Mouse (Mus musculus) mature B cell (primary cell): ENCODE measurements around the gene Apex2.
"Not testable (repeated sequence)": the region's sequence is repeated elsewhere in the genome, so short reads cannot be mapped to it uniquely, and the experiment has no call there.

ENCODE experiments used
- in situ Hi-C: fragments of 300-500 bp; cut with MboI; formaldehyde crosslinking; loops from 2 replicates; pipeline ENCODE4 v1.14.3; 2019

The Apex2 gene

DNA sequence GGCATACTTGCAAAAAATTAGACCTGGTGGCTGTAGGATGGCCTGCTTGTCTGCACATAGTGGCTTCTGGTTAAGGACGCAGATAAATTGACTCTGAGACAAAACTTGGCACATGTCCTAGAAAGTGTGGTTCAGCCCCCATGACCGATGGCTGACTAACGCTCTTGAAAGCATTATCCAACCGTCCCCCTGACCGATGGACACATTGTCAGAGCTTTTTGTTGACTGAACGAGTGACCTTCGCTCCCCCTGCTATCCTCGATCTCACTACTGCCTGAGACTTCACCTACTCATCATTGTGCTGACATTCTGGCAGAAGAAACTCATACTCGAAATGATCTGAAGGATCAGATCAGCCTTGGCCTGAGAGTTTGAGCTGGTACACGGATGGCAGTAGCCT lies 101.9 kb downstream of the Apex2 start:
- in situ Hi-C loops, result not testable (repeated sequence)

DNA sequence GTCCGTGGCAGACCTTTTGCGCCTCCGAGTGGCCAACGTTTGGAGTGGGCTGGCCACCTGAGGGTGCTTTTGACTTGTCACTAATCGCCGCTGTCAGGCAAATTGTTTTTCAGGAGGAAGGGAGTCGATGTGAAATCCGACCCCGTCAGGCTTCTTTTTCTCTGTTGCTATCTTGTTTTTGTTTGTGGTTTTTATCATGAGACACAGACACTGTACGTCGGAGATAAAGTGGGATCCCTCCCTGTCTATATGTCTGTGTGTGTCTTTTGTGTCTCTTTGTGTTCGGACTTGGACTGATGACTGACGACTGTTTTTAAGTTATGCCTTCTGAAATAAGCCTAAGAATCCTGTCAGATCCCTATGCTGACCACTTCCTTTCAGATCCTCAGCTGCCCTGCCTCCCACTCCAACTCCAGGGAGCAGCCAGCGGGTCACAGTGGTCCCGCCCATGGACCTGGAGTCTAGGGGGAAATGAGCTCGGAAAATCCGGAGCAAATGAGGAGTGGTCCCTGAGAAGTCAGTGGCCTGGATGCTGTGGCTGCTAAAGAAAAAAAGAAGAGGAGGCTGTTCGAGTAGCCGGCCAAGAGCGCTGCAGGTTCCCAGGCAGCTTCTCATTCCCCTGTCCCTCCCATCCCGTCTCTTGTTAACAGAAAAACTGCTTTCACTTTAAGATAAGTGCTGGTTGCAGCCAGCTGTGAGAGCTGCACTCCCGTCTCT lies 103.2 kb downstream of the Apex2 start:
- in situ Hi-C loops, result not testable (repeated sequence)

DNA sequence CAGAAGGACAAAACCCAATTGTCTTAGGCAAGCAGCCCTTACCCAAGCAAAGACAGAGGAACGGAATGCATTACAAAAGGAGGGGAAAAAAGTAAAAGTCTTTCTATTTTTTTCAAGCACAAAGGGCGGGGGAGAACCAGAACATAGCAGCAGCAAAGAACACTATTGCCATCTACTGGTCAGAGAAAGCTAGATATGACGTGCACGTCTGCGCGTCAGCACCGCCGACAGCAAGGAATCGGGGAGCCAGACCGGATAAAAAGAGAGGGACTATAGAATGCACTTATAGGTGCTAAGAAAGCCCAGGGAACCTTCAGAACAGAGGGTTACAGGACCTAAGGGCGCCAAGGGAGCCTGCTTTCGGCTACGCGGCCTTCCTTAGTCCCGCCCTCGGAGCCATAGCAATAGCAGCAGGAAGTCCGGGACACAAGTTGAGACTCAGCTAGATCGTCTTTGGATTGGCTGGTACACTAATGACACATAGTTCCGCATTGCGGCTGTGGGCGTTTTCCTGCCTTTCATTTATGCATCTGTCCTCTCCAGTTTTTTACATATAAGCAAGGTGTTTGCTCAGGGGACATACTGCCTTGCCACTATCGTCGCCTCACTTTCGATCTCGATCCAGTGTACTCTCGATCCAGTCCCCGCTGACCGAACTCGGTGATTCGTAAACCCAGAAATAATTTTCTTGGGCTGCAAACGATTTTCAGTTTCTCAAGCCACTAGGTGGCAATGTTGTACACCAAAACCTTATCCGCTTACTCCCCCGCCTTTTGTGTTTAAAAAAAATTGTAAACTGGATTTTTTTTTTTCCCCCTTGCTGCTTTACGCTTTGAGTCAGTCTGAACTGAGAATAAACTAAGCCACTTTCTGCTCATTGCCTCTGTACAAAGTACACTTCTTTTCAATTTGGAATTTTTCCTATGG lies 111.6 kb downstream of the Apex2 start:
- in situ Hi-C loops, result no loop called here

DNA sequence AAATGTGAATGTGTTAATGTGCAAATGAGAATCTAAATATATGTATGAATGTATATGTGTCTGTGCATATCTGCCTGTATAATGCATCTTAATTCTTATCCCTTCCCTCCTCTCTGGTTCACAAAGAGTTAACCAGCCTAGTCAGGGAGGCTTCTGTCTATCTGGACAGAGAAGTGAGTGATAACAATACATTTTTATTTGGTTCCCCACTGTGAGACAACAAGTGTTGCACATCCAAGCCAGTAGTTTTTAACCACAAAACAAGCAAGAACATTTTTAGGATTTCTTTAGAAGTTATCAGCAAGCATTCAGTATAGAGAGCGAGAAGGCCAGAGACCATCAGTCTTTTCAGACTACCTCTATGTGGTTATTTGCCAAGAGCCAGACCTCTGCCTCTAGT lies 118.3 kb downstream of the Apex2 start:
- in situ Hi-C loops, result no loop called here
